Mouse (Mus musculus) bone marrow macrophage, adult 2 months (primary cell): ENCODE results near the gene Commd8.

Experiments
- CTCF ChIP-seq: IDR thresholded peaks from 2 replicates; pipeline ENCODE4 v1.5.1; 2012; ENCODE audit warnings: low read depth, mild to moderate bottlenecking, low read length, moderate library complexity
- POLR2A ChIP-seq: IDR thresholded peaks from 2 replicates; pipeline ENCODE4 v1.6.1; 2012; ENCODE audit warnings: mild to moderate bottlenecking, low read depth, low read length, borderline replicate concordance

DNA sequence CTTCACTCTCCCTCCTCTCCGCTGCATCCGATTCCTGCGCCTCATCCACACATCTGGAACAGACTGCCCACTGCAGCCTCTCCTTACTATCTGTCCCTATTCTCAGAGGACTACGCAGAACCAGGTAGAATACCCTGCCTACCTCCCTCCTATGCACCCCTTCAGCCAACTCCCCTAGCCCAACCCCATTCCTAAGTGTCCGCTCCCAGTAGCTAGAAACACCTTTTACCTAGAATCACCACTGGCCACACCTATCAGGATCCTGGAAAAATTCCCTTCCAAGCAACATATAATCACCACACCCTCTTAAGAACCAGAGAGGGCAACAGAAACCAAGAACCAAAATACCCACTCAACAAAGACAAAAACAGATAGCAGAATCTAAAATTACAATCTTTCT, 17.1 kb downstream of the Commd8 start:
- TF ChIP-seq POLR2A (no peak), CTCF (no peak)
